Mouse (Mus musculus) stomach, postnatal 0 days (tissue): ENCODE data around the gene Pld4.

ENCODE experiments used
- CTCF ChIP-seq: IDR thresholded peaks from 2 replicates; pipeline ENCODE4 v1.5.1; 2016; ENCODE audit warnings: antibody characterized with exemption, low read depth, mild to moderate bottlenecking, moderate library complexity
- EP300 ChIP-seq: optimal IDR thresholded peaks from 2 replicates; pipeline ENCODE3; 2016; ENCODE audit warnings: antibody characterized with exemption

GRCm38 (mm10) chr12:112810092-112810885, 49.8 kb downstream of the Pld4 start:
- TF ChIP-seq CTCF (no peak), EP300 (no peak)
